Mouse (Mus musculus): ENCODE measurements around the gene Mfsd2b. TPM values are rescaled to one million over a fixed set of nuclear protein-coding genes. Genes with fewer than 3 reads are reported as not detected.

The Mfsd2b gene
- polyA plus RNA-seq, 1 experiment from 2014 or later, result 63.3 TPM

- Histone ChIP-seq H3K27ac (ENCODE audit: low read length) (no peak overlapping the region), H3K9me3 (replicated peaks; ENCODE audit: control insufficient read depth, low read length) (no peaks in the 10 kb centered on the region), H3K4me2 (ENCODE audit: low read depth, low read length) (no peak overlapping the region), H3K27me3 (ENCODE audit: control insufficient read depth, insufficient read depth, low read depth, low read length) (no peaks in the 10 kb centered on the region), H3K36me3 (ENCODE audit: control insufficient read depth, insufficient read depth) (peaks cover 26% of the 10 kb centered on the region), H3K4me3 (ENCODE audit: low read depth, low read length) (no peak overlapping the region), H3K9ac (ENCODE audit: low read depth, low read length) (no peak overlapping the region), H3K4me1 (ENCODE audit: control insufficient read depth, low read depth, low read length) (no peaks in the 10 kb centered on the region)
- ATAC-seq (ENCODE audit: low read depth), result no peak
- 78% methylated on average over 2 of the region's 2 CpGs for WGBS (ENCODE audit: insufficient replicate concordance)
These were observed 7.9 kb upstream of the Mfsd2b start for GRCm38 (mm10) chr12:4882086-4882485.

DNA sequence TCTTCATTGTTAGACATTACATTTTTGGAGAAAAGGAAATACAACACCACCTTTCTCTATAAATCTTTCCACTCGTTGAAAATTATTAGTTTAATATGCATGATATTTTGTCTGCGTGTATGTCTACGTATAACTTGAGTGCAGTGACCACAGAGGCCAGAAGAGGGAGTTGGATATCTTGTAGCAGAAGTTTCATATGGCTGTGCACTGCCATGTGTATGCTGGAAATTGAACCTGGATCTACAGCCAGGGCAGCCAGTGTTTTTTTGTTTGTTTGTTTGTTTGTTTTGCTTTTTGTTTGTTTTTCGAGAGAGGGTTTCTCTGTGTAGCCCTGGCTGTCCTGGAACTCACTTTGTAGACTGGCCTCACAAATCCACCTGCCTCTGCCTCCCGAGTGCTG, 4.9 kb upstream of the Mfsd2b start:
- Histone ChIP-seq H3K4me2 (ENCODE audit: low read depth, low read length) (no peak overlapping the region), H3K27ac (ENCODE audit: low read length) (no peak overlapping the region), H3K9ac (ENCODE audit: low read depth, low read length) (no peak overlapping the region), H3K4me1 (ENCODE audit: control insufficient read depth, low read depth, low read length) (peaks cover 18% of the 10 kb centered on the region), H3K27me3 (ENCODE audit: control insufficient read depth, insufficient read depth, low read depth, low read length) (no peaks in the 10 kb centered on the region), H3K36me3 (ENCODE audit: control insufficient read depth, insufficient read depth) (peaks cover 22% of the 10 kb centered on the region), H3K4me3 (ENCODE audit: low read depth, low read length) (no peak overlapping the region), H3K9me3 (replicated peaks; ENCODE audit: control insufficient read depth, low read length) (no peaks in the 10 kb centered on the region)
- 88% methylated on average over 5 of the region's 5 CpGs for whole genome bisulfite sequencing (ENCODE audit: insufficient replicate concordance)
- ATAC-seq (ENCODE audit: low read depth), result no peak

GRCm38 (mm10) chr12:4878296-4878783, 4.2 kb upstream of the Mfsd2b start:
- no peaks in the 10 kb centered on the region for H3K27me3 ChIP-seq (ENCODE audit: control insufficient read depth, insufficient read depth, low read depth, low read length)

GRCm38 (mm10) chr12:4875623-4876022, 1.5 kb upstream of the Mfsd2b start:
- no peaks in the 10 kb centered on the region for H3K27me3 ChIP-seq (ENCODE audit: control insufficient read depth, insufficient read depth, low read depth, low read length)
- no peak overlapping the region for H3K4me3 ChIP-seq (ENCODE audit: low read depth, low read length)
- H3K9ac ChIP-seq (ENCODE audit: low read depth, low read length), result no peak overlapping the region
- no peak overlapping the region; the same call in 1 of the 2 replicates for H3K4me2 ChIP-seq (ENCODE audit: low read depth, low read length)
- H3K36me3 ChIP-seq (ENCODE audit: control insufficient read depth, insufficient read depth), result peaks cover 7% of the 10 kb centered on the region; the same call in 1 of the 2 replicates
- no peak for ATAC-seq (ENCODE audit: low read depth)
- H3K9me3 ChIP-seq (replicated peaks; ENCODE audit: control insufficient read depth, low read length), result no peaks in the 10 kb centered on the region
- WGBS (ENCODE audit: insufficient replicate concordance), result 66% methylated on average over 8 of the region's 8 CpGs
- H3K27ac ChIP-seq (ENCODE audit: low read length), result no peak overlapping the region
- peaks cover 32% of the 10 kb centered on the region for H3K4me1 ChIP-seq (ENCODE audit: control insufficient read depth, low read depth, low read length)

More at GRCm38 (mm10) chr12:4878296-4878783, 4.2 kb upstream of the Mfsd2b start:
- H3K4me1 ChIP-seq (ENCODE audit: control insufficient read depth, low read depth, low read length), result peaks cover 20% of the 10 kb centered on the region
- ATAC-seq (ENCODE audit: low read depth), result no peak
- no peak overlapping the region for H3K27ac ChIP-seq (ENCODE audit: low read length)
- H3K9me3 ChIP-seq (replicated peaks; ENCODE audit: control insufficient read depth, low read length), result no peaks in the 10 kb centered on the region
- WGBS (ENCODE audit: insufficient replicate concordance), result 40% methylated on average over 9 of the region's 9 CpGs
- no peak overlapping the region for H3K4me3 ChIP-seq (ENCODE audit: low read depth, low read length)
- H3K4me2 ChIP-seq (ENCODE audit: low read depth, low read length), result no peak overlapping the region
- H3K9ac ChIP-seq (ENCODE audit: low read depth, low read length), result no peak overlapping the region
- peaks cover 21% of the 10 kb centered on the region for H3K36me3 ChIP-seq (ENCODE audit: control insufficient read depth, insufficient read depth)

GRCm38 (mm10) chr12:4873531-4873930, 628 bp downstream of the Mfsd2b start:
- Histone ChIP-seq H3K27me3 (ENCODE audit: control insufficient read depth, insufficient read depth, low read depth, low read length) (no peaks in the 10 kb centered on the region), H3K4me2 (ENCODE audit: low read depth, low read length) (peak overlapping the region; percentile 85), H3K9me3 (replicated peaks; ENCODE audit: control insufficient read depth, low read length) (no peaks in the 10 kb centered on the region), H3K36me3 (ENCODE audit: control insufficient read depth, insufficient read depth) (peaks cover 7% of the 10 kb centered on the region), H3K9ac (ENCODE audit: low read depth, low read length) (peak overlapping the region; percentile 91), H3K4me1 (ENCODE audit: control insufficient read depth, low read depth, low read length) (peaks cover 32% of the 10 kb centered on the region), H3K27ac (ENCODE audit: low read length) (peak overlapping the region; percentile 99), H3K4me3 (ENCODE audit: low read depth, low read length) (peak overlapping the region; percentile 85)
- 17% methylated on average over 6 of the region's 6 CpGs for WGBS (ENCODE audit: insufficient replicate concordance)
- peak; percentile 10; the same call in 1 of the 2 replicates for ATAC-seq (ENCODE audit: low read depth)

GRCm38 (mm10) chr12:4872983-4873477, 1.1 kb downstream of the Mfsd2b start:
- H3K4me2 ChIP-seq (ENCODE audit: low read depth, low read length), result peak overlapping the region; percentile 85
- H3K36me3 ChIP-seq (ENCODE audit: control insufficient read depth, insufficient read depth), result peaks cover 10% of the 10 kb centered on the region
- H3K27ac ChIP-seq (ENCODE audit: low read length), result peak overlapping the region; percentile 99
- 17% methylated on average over 5 of the region's 5 CpGs for WGBS (ENCODE audit: insufficient replicate concordance)
- no peaks in the 10 kb centered on the region for H3K27me3 ChIP-seq (ENCODE audit: control insufficient read depth, insufficient read depth, low read depth, low read length)
- H3K4me3 ChIP-seq (ENCODE audit: low read depth, low read length), result peak overlapping the region; percentile 85
- peak; percentile 87 for ATAC-seq (ENCODE audit: low read depth)
- H3K9me3 ChIP-seq (replicated peaks; ENCODE audit: control insufficient read depth, low read length), result no peaks in the 10 kb centered on the region
- peaks cover 32% of the 10 kb centered on the region for H3K4me1 ChIP-seq (ENCODE audit: control insufficient read depth, low read depth, low read length)
- H3K9ac ChIP-seq (ENCODE audit: low read depth, low read length), result peak overlapping the region; percentile 91

- Histone ChIP-seq H3K4me2 (ENCODE audit: low read depth, low read length) (peak overlapping the region; percentile 85), H3K4me3 (ENCODE audit: low read depth, low read length) (peak overlapping the region; percentile 85), H3K36me3 (ENCODE audit: control insufficient read depth, insufficient read depth) (peaks cover 15% of the 10 kb centered on the region), H3K27me3 (ENCODE audit: control insufficient read depth, insufficient read depth, low read depth, low read length) (no peaks in the 10 kb centered on the region), H3K9me3 (replicated peaks; ENCODE audit: control insufficient read depth, low read length) (no peaks in the 10 kb centered on the region), H3K4me1 (ENCODE audit: control insufficient read depth, low read depth, low read length) (peaks cover 32% of the 10 kb centered on the region), H3K9ac (ENCODE audit: low read depth, low read length) (peak overlapping the region; percentile 91), H3K27ac (ENCODE audit: low read length) (peak overlapping the region; percentile 99)
- ATAC-seq (ENCODE audit: low read depth), result no peak
- WGBS (ENCODE audit: insufficient replicate concordance), result 35% methylated on average over 4 of the region's 4 CpGs
These were observed 1.9 kb downstream of the Mfsd2b start for GRCm38 (mm10) chr12:4872273-4872672.

DNA sequence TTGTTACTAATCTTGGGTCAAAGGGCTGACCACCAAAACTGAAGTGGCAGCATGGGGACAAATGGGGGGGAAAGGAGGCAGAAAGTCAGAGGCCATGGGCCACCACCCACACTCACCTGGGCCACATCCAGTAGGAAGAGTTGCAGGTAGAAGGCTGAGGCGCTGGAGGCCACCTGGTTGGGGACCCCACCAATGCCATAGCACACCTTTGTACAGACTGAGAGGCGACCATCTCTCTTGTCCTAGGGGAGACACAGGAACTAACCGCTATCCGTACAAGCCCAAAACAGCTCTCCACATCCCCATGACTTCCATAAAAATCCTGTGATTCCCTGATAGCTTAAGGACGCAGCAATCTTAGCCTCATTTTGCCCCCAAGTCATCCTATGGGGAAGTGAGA, 2.9 kb downstream of the Mfsd2b start:
- Histone ChIP-seq H3K4me3 (ENCODE audit: low read depth, low read length) (peak overlapping the region; percentile 85), H3K36me3 (ENCODE audit: control insufficient read depth, insufficient read depth) (peaks cover 19% of the 10 kb centered on the region), H3K9me3 (replicated peaks; ENCODE audit: control insufficient read depth, low read length) (no peaks in the 10 kb centered on the region), H3K9ac (ENCODE audit: low read depth, low read length) (peak overlapping the region; percentile 8; the same call in 1 of the 2 replicates), H3K4me2 (ENCODE audit: low read depth, low read length) (peak overlapping the region; percentile 85), H3K27ac (ENCODE audit: low read length) (no peak overlapping the region), H3K4me1 (ENCODE audit: control insufficient read depth, low read depth, low read length) (peaks cover 32% of the 10 kb centered on the region), H3K27me3 (ENCODE audit: control insufficient read depth, insufficient read depth, low read depth, low read length) (no peaks in the 10 kb centered on the region)
- 89% methylated on average over 5 of the region's 5 CpGs for whole genome bisulfite sequencing (ENCODE audit: insufficient replicate concordance)
- no peak for ATAC-seq (ENCODE audit: low read depth)

DNA sequence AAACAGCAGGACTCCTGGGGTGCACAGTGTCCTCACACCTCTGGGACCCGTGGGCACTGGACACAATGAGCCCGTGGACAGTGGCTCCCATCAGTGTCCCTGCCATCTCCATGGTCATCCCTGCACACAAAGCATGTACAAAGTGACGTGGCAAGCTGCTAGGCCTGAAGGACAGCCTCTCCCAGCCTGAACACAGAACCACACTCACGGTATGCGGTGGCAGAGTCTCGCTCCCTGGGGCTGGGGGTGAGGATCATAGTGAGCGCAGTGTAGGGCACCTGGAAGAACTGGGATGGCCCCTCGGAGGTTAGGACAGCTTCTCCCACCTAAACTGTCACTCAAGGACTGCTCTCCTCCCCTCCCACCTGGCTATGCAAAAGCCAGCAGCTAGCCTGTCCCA, 5.2 kb downstream of the Mfsd2b start:
- Histone ChIP-seq H3K9ac (ENCODE audit: low read depth, low read length) (no peak overlapping the region), H3K4me2 (ENCODE audit: low read depth, low read length) (no peak overlapping the region), H3K27ac (ENCODE audit: low read length) (no peak overlapping the region), H3K4me1 (ENCODE audit: control insufficient read depth, low read depth, low read length) (peaks cover 13% of the 10 kb centered on the region; the same call in 1 of the 2 replicates), H3K36me3 (ENCODE audit: control insufficient read depth, insufficient read depth) (peaks cover 39% of the 10 kb centered on the region), H3K4me3 (ENCODE audit: low read depth, low read length) (no peak overlapping the region), H3K9me3 (replicated peaks; ENCODE audit: control insufficient read depth, low read length) (no peaks in the 10 kb centered on the region), H3K27me3 (ENCODE audit: control insufficient read depth, insufficient read depth, low read depth, low read length) (no peaks in the 10 kb centered on the region)
- ATAC-seq (ENCODE audit: low read depth), result no peak
- 79% methylated on average over 8 of the region's 8 CpGs for WGBS (ENCODE audit: insufficient replicate concordance)
